Mouse (Mus musculus) forebrain, postnatal 0 days (tissue): ENCODE measurements around the gene Med16. TPM values are rescaled to one million over a fixed set of nuclear protein-coding genes. Genes with fewer than 3 reads are reported as not detected.

Source experiments
- ATAC-seq: fragments of 200-750 bp; cut with Nextera tagmentation; 2 replicates; pipeline ENCODE4 v1.8.0; 2017; ENCODE audit warnings: mild to moderate bottlenecking, moderate library complexity
- DNase-seq: peaks from one replicate; pipeline ENCODE4 v3.0.0-alpha.2; 2015
- H3K27ac ChIP-seq: fragments of 300-500 bp; sonication (generic); 2 replicates; pipeline ENCODE4 v1.5.1; 2014; ENCODE audit warnings: low read depth, mild to moderate bottlenecking, antibody characterized with exemption, low read length, moderate library complexity, mixed read lengths
- H3K27me3 ChIP-seq: fragments of 300-500 bp; sonication (generic); 2 replicates; pipeline ENCODE4 v1.6.1; 2014; ENCODE audit warnings: mild to moderate bottlenecking, low read length, mixed read lengths; ENCODE audit not compliant: insufficient read depth
- H3K36me3 ChIP-seq: fragments of 300-500 bp; sonication (generic); 2 replicates; pipeline ENCODE4 v1.6.1; 2014; ENCODE audit warnings: mild to moderate bottlenecking, moderate library complexity; ENCODE audit not compliant: insufficient read depth
- H3K4me1 ChIP-seq: fragments of 300-500 bp; sonication (generic); 2 replicates; pipeline ENCODE4 v1.6.1; 2014; ENCODE audit warnings: antibody characterized with exemption; ENCODE audit not compliant: insufficient read depth
- H3K4me2 ChIP-seq: fragments of 300-500 bp; sonication (generic); 2 replicates; pipeline ENCODE4 v1.6.1; 2014; ENCODE audit warnings: low read depth, mild to moderate bottlenecking, moderate library complexity
- H3K4me3 ChIP-seq: fragments of 300-500 bp; sonication (generic); 2 replicates; pipeline ENCODE4 v1.5.1; 2014; ENCODE audit warnings: low read depth, low read length, mixed read lengths
- H3K9ac ChIP-seq: fragments of 300-500 bp; sonication (generic); 2 replicates; pipeline ENCODE4 v1.6.1; 2014; ENCODE audit warnings: mild to moderate bottlenecking
- H3K9me3 ChIP-seq: fragments of 300-500 bp; sonication (generic); 2 replicates; pipeline ENCODE4 v1.6.1; 2016; ENCODE audit warnings: low read length
- CTCF ChIP-seq: sonication (generic); IDR thresholded peaks from 2 replicates; pipeline ENCODE4 v1.5.1; 2016; ENCODE audit warnings: antibody characterized with exemption, control low read depth, low read depth
- WGBS: fragments of 180-500 bp; shearing (Covaris S2); extraction: QIAGEN DNeasy Blood & Tissue Kit; methylation state at CpG from one replicate; pipeline ENCODE4 v1.1.7; 2014; 5-methylcytosine and 5-hydroxymethylcytosine counted together
- polyA plus RNA-seq: library from polyadenylated mRNA; unstranded; fragments of >200 nt; fragmentation: Nextera tagmentation; extraction: Ambion mirVana; gene quantifications from 2 replicates; pipeline ENCODE4 v1.2.1, GENCODE M21; 2015
- total RNA-seq: library from RNA; depleted of rRNA; stranded (reverse); fragments of >200 nt; gene quantifications from 2 replicates; pipeline ENCODE4 v1.2.3, GENCODE M21; 2014

The Med16 gene
- total and polyA plus RNA-seq, 2 experiments from 2014 or later = 56.0 to 60.9 TPM

DNA sequence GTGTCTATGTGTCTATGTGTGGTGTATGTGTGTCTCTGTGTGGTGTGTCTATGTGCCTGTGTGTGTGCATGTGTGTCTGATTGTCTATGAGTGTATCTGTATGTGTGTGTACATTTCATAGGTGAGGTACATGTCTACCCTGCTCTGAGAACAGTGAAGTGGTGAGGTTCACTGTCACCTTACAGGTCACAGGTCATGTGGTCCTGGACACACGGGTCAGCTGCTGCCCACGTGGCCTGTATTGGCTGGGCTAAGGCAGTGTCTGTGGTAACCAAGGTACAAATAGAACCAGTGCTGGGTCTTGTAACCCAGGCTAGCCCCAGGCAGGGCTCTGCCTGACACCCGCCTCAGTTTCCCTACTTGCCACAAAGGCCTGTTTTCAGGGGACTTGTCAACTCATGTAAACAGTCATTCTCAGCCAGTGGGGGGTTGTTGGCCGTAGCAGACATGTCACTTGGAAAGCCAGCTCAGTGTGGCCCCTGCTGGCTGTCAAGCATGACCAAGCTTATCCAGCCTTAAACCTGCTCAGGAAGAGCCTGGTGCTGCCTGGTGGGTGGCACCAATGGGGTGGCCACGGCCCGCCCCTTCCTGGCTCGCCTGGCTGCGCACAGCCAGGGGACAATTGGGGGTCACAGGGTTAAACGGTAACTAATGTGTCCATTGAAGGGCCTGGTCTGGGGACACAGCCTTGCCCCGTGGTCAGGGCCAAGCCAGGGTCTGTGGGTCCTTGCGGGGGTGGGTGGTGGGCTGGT is 29.2 kb upstream of the Med16 start:
- H3K9ac ChIP-seq = no peak overlapping the region

DNA sequence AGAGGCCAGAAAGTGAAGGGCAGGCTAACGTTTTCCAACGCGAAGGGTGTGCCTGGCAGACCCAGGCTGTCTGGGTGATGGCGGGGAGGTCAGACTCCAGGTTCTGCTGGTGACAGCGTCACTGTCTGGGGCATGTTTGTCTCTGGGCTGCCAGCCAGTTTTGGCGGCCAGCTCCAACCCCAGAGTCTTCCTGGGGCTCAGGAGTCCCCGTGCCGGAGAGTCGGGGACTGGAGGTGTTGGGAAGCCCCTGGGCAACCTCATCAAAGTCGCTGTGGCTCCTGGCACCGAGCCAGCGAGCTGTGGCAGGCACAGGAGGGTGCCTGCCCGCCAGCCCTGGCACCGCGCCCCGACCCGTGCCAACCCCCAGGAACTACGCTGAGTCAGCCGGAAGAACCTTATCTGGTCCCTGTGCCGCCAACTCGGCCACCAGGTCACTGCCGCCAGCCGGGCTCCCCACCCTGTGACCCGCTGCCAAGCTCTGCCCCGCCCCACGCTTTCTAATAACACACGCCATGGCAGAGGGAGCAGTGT is 28.3 kb upstream of the Med16 start:
- no peaks in the 10 kb centered on the region for H3K27me3 ChIP-seq
- H3K9ac ChIP-seq = no peak overlapping the region
- H3K4me3 ChIP-seq = no peak overlapping the region
- no peaks in the 10 kb centered on the region for H3K9me3 ChIP-seq
- no peaks in the 10 kb centered on the region for H3K4me1 ChIP-seq
- DNase-seq (no peak), ATAC-seq (no peak)
- peaks cover 2% of the 10 kb centered on the region; the same call in 1 of the 2 replicates for H3K36me3 ChIP-seq
- no peak for TF ChIP-seq CTCF
- WGBS = 36% methylated on average over 27 of the region's 27 CpGs
- H3K27ac ChIP-seq = no peak overlapping the region
- H3K4me2 ChIP-seq = 0 out of 2 replicates have a peak overlapping the region, but pooled peaks have one; percentile 19

More for the DNA sequence above, 29.2 kb upstream of the Med16 start:
- no peak for TF ChIP-seq CTCF
- no peak overlapping the region for H3K4me2 ChIP-seq
- WGBS = 71% methylated on average over 11 of the region's 11 CpGs
- H3K27ac ChIP-seq = no peak overlapping the region
- no peak for DNase-seq
- H3K36me3 ChIP-seq = no peaks in the 10 kb centered on the region; the same call in 1 of the 2 replicates
- H3K9me3 ChIP-seq = no peaks in the 10 kb centered on the region
- no peaks in the 10 kb centered on the region for H3K27me3 ChIP-seq
- no peak for ATAC-seq
- H3K4me3 ChIP-seq = no peak overlapping the region
- no peaks in the 10 kb centered on the region for H3K4me1 ChIP-seq

DNA sequence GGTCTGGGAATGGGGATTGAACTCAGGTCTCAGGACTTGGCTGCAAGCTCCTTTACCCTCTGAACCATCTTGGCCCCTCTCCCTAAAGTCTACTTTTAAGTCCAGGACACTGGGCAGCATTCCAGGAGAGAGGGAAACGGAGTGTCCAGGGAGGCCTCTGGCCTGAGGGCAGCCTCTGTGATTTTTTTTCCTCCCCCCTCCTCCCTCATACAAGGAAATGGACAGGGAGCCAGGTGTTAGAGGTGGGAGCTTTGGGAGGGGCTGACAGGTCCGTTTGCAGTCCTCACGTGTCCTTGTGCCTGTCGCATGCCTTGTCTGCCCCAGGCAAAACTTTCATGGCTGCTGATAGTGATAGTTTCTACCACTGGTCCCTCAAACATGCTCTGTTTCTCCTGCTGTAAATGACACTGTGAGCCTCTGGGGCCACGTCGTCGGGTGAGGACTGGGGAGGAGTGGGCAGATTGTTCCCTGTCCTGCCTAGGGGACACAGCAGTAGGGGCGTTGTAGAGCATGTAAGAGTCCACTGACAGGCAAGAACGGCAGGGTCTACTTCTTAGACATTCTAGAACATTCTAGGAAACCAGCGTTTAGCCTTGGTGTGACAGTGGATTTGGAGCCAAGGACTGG is 27.7 kb upstream of the Med16 start:
- no peak overlapping the region for H3K4me2 ChIP-seq
- no peak for TF ChIP-seq CTCF
- H3K36me3 ChIP-seq = peaks cover 8% of the 10 kb centered on the region; the same call in 1 of the 2 replicates
- H3K9me3 ChIP-seq = no peaks in the 10 kb centered on the region
- H3K4me3 ChIP-seq = no peak overlapping the region
- ATAC-seq (no peak), DNase-seq (no peak)
- H3K27me3 ChIP-seq = no peaks in the 10 kb centered on the region
- H3K27ac ChIP-seq = no peak overlapping the region
- WGBS = 76% methylated on average over 10 of the region's 10 CpGs
- H3K9ac ChIP-seq = no peak overlapping the region
- H3K4me1 ChIP-seq = no peaks in the 10 kb centered on the region

DNA sequence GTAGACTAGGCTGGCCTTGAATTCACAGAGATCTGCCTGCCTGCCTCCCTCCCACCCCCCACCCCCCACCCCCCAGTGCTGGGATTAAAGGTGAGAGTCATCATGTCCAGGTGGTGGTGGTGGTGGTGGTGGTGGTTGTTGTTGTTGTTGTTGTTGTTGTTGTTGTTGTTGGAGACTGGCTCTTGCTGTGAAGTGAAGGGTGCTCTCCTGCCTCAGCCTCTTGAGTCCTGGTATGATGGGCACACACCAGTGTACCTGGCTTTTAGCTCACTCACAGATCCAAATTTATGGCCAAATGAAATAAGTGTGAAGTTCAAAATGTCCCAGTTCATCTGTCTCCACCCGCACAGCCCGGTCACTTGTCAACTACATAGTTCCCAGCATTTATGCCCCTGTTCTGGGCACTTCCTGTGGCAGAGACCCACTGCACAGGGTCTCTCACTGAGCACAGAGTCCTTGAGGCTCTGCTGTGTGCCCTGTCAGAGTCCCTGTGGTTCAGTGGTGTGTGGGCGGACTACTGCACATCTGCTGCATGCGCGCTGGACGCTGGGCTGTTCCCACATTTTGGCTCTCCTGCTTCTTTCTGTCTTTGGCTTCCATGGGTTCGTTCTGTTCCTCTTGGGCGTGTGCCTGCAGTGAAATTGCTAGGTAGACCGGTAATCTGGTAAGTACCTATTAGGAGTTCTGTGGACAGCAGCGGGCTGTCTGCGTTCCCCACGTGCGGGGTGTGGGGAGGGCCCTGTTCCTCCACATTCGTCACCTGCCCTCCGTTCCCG is 26.3 kb upstream of the Med16 start:
- Histone ChIP-seq H3K9ac (no peak overlapping the region), H3K4me1 (no peaks in the 10 kb centered on the region), H3K27me3 (no peaks in the 10 kb centered on the region), H3K4me3 (no peak overlapping the region), H3K27ac (no peak overlapping the region), H3K9me3 (no peaks in the 10 kb centered on the region), H3K36me3 (peaks cover 13% of the 10 kb centered on the region; the same call in 1 of the 2 replicates), H3K4me2 (no peak overlapping the region)
- TF ChIP-seq CTCF = no peak
- 82% methylated on average over 16 of the region's 16 CpGs for WGBS
- DNase-seq (no peak), ATAC-seq (no peak)

DNA sequence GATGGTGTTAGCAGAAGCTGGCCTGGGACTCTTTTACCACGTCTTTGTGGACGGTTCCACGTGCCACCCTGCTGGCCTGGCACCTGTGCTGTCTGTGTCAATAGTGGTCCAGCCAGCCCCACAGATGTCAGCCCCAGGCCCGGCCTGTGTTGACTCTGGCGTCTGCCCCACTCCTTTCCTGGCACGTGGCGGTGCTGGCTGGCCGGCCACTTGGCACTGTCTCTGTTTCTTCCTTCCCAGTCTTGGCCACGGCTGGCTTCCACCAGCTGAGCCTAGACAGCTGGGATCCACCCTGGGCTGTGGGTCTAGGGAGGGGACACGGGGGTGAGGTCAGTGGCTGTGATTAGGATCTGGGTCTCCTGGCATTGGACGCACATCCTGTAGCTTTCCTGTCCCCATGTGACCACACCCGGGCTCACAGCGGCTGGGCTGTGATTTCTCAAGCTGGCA is 25.6 kb upstream of the Med16 start:
- DNase-seq = peak; percentile 60
- no peak overlapping the region for H3K4me3 ChIP-seq
- H3K4me2 ChIP-seq = no peak overlapping the region
- no peak overlapping the region for H3K9ac ChIP-seq
- TF ChIP-seq CTCF = no peak
- WGBS = 42% methylated on average over 13 of the region's 13 CpGs
- no peaks in the 10 kb centered on the region for H3K27me3 ChIP-seq
- 0 out of 2 replicates have a peak overlapping the region, but pooled peaks have one; percentile 15 for H3K27ac ChIP-seq
- 0 out of 2 replicates have a peak, but pooled peaks cover 4% of the 10 kb centered on the region for H3K4me1 ChIP-seq
- H3K9me3 ChIP-seq = no peaks in the 10 kb centered on the region
- peak; percentile 75 for ATAC-seq
- H3K36me3 ChIP-seq = peaks cover 13% of the 10 kb centered on the region; the same call in 1 of the 2 replicates

DNA sequence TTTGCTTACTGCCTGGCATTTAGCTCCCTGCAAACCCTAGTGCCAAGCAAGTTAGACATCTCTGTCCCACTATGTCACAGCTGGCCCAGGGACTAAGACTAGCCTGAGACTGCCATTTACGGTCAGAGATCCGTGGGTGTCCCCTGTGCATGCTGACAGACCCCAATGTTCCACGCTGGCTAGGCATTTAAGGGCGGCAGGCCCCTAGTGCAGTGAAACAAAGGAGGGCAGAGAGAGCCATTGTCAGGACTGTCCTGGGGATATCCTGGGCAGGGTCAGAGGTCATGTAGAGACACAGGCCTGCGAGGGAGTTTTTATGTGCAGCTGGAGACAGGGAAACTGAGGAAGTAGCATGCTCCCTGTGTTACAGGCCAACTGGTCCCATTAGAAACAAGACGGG is 25.1 kb upstream of the Med16 start:
- WGBS = 41% methylated on average over 6 of the region's 6 CpGs
- Histone ChIP-seq H3K9me3 (no peaks in the 10 kb centered on the region), H3K36me3 (peaks cover 13% of the 10 kb centered on the region; the same call in 1 of the 2 replicates), H3K27me3 (no peaks in the 10 kb centered on the region), H3K9ac (no peak overlapping the region), H3K4me1 (peaks cover 6% of the 10 kb centered on the region; the same call in 1 of the 2 replicates), H3K4me2 (no peak overlapping the region), H3K4me3 (no peak overlapping the region), H3K27ac (no peak overlapping the region)
- TF ChIP-seq CTCF = no peak
- DNase-seq = no peak
- no peak for ATAC-seq
